Mouse (Mus musculus) testis, adult 2 months (tissue): ENCODE results near the gene Hoxd4. TPM values are rescaled to one million over a fixed set of nuclear protein-coding genes. Genes with fewer than 3 reads are reported as not detected.

Experiments
- H3K27ac ChIP-seq: fragments of 200-500 bp; 2 replicates; pipeline ENCODE4 v1.5.1; 2012; ENCODE audit warnings: low read depth, low read length; ENCODE audit not compliant: control insufficient read depth, insufficient read depth
- H3K27me3 ChIP-seq: fragments of 200-500 bp; 2 replicates; pipeline ENCODE4 v1.6.1; 2012; ENCODE audit warnings: mild to moderate bottlenecking, low read length, moderate library complexity; ENCODE audit not compliant: control insufficient read depth, insufficient read depth
- H3K36me3 ChIP-seq: fragments of 200-500 bp; 2 replicates; pipeline ENCODE4 v1.6.1; 2012; ENCODE audit warnings: mild to moderate bottlenecking, low read length; ENCODE audit not compliant: control insufficient read depth, insufficient read depth
- H3K4me1 ChIP-seq: fragments of 200-500 bp; 2 replicates; pipeline ENCODE4 v1.6.1; 2012; ENCODE audit warnings: low read length; ENCODE audit not compliant: control insufficient read depth, insufficient read depth
- H3K4me3 ChIP-seq: fragments of 200-500 bp; 2 replicates; pipeline ENCODE4 v1.5.1; 2012; ENCODE audit warnings: low read depth, mild to moderate bottlenecking, low read length, moderate library complexity, mixed read lengths; ENCODE audit not compliant: control insufficient read depth
- CTCF ChIP-seq: fragments of 200-500 bp; IDR thresholded peaks from 2 replicates; pipeline ENCODE4 v1.5.1; 2012; ENCODE audit warnings: low read depth, mild to moderate bottlenecking, inconsistent platforms, low read length, moderate library complexity; ENCODE audit not compliant: control insufficient read depth, insufficient read depth, insufficient replicate concordance
- POLR2A ChIP-seq: fragments of 200-500 bp; IDR thresholded peaks from 2 replicates; pipeline ENCODE4 v1.6.1; 2012; ENCODE audit warnings: low read depth, mild to moderate bottlenecking, inconsistent platforms, low read length, moderate library complexity; ENCODE audit not compliant: control insufficient read depth
- polyA plus RNA-seq: library from polyadenylated mRNA; depleted of rRNA; stranded (reverse); fragments of >200 nt; gene quantifications from 2 replicates; pipeline ENCODE4 v1.2.3, GENCODE M21; 2012

The Hoxd4 gene
- polyA plus RNA-seq, 1 experiment: 3.3 TPM

GRCm38 (mm10) chr2:74734996-74735811 lies 23.5 kb downstream of the Hoxd4 start:
- H3K4me3 ChIP-seq: no peak overlapping the region
- TF ChIP-seq POLR2A: no peak
- peaks cover 1% of the 10 kb centered on the region; the same call in 1 of the 2 replicates for H3K4me1 ChIP-seq
- H3K27me3 ChIP-seq: peaks cover 9% of the 10 kb centered on the region
- H3K27ac ChIP-seq: no peak overlapping the region
- H3K36me3 ChIP-seq: no peaks in the 10 kb centered on the region

- Histone ChIP-seq H3K4me1 (peaks cover 4% of the 10 kb centered on the region; the same call in 1 of the 2 replicates), H3K27me3 (peaks cover 9% of the 10 kb centered on the region), H3K4me3 (no peak overlapping the region)
Observed at GRCm38 (mm10) chr2:74735851-74736687, 24.3 kb downstream of the Hoxd4 start.

GRCm38 (mm10) chr2:74736688-74737577 lies 25.2 kb downstream of the Hoxd4 start:
- H3K27me3 ChIP-seq: peaks cover 9% of the 10 kb centered on the region
- no peak for TF ChIP-seq POLR2A
- no peak for TF ChIP-seq CTCF
- H3K27ac ChIP-seq: no peak overlapping the region

More at GRCm38 (mm10) chr2:74735851-74736687, 24.3 kb downstream of the Hoxd4 start:
- TF ChIP-seq CTCF: no peak
- TF ChIP-seq POLR2A: no peak
- H3K27ac ChIP-seq: no peak overlapping the region
- no peaks in the 10 kb centered on the region for H3K36me3 ChIP-seq

GRCm38 (mm10) chr2:74737578-74738070 lies 25.9 kb downstream of the Hoxd4 start:
- H3K27ac ChIP-seq: no peak overlapping the region

More at GRCm38 (mm10) chr2:74736688-74737577, 25.2 kb downstream of the Hoxd4 start:
- H3K36me3 ChIP-seq: no peaks in the 10 kb centered on the region
- peaks cover 4% of the 10 kb centered on the region; the same call in 1 of the 2 replicates for H3K4me1 ChIP-seq
- no peak overlapping the region for H3K4me3 ChIP-seq

GRCm38 (mm10) chr2:74738623-74739475 lies 27.1 kb downstream of the Hoxd4 start:
- Histone ChIP-seq H3K36me3 (no peaks in the 10 kb centered on the region), H3K4me3 (no peak overlapping the region), H3K27me3 (peaks cover 9% of the 10 kb centered on the region), H3K27ac (no peak overlapping the region), H3K4me1 (peaks cover 4% of the 10 kb centered on the region; the same call in 1 of the 2 replicates)
- no peak for TF ChIP-seq POLR2A
- no peak for TF ChIP-seq CTCF

More at GRCm38 (mm10) chr2:74737578-74738070, 25.9 kb downstream of the Hoxd4 start:
- TF ChIP-seq POLR2A (no peak), CTCF (no peak)
- Histone ChIP-seq H3K27me3 (peaks cover 9% of the 10 kb centered on the region), H3K4me3 (no peak overlapping the region), H3K36me3 (no peaks in the 10 kb centered on the region), H3K4me1 (peaks cover 4% of the 10 kb centered on the region; the same call in 1 of the 2 replicates)

- H3K27me3 ChIP-seq: peaks cover 8% of the 10 kb centered on the region
- H3K27ac ChIP-seq: no peak overlapping the region
- H3K36me3 ChIP-seq: no peaks in the 10 kb centered on the region
- no peak overlapping the region for H3K4me3 ChIP-seq
- no peak for TF ChIP-seq POLR2A
- no peak for TF ChIP-seq CTCF
- peaks cover 4% of the 10 kb centered on the region; the same call in 1 of the 2 replicates for H3K4me1 ChIP-seq
Observed at GRCm38 (mm10) chr2:74739476-74739800, 27.7 kb downstream of the Hoxd4 start.
